Mouse (Mus musculus): ENCODE results near the gene Elovl7.
A peak's percentile ranks its signal among the peaks of the same experiment; 100 is the strongest.

Elovl7 gene

GRCm38 (mm10) chr13:108304680-108305079 is 90.5 kb downstream of the Elovl7 start:
- no peak for DNase-seq

- peak; percentile 91 for DNase-seq
Measured at GRCm38 (mm10) chr13:108315702-108316486, 101.7 kb downstream of the Elovl7 start, which contains the start of gene Depdc1b. TSS of gene Depdc1b (plus strand) at chr13:108316332.

GRCm38 (mm10) chr13:108316487-108316903 is 102.3 kb downstream of the Elovl7 start:
- peak; percentile 16 for DNase-seq

- no peak for DNase-seq
Measured at GRCm38 (mm10) chr13:108317414-108317813, 103.2 kb downstream of the Elovl7 start.

- no peak for DNase-seq
Measured at GRCm38 (mm10) chr13:108319028-108319427, 104.8 kb downstream of the Elovl7 start.

- no peak for DNase-seq
Measured at GRCm38 (mm10) chr13:108320216-108320615, 106.0 kb downstream of the Elovl7 start.

GRCm38 (mm10) chr13:108322466-108322865 is 108.3 kb downstream of the Elovl7 start:
- no peak for DNase-seq

- no peak for DNase-seq
Measured at GRCm38 (mm10) chr13:108323317-108323716, 109.1 kb downstream of the Elovl7 start.

- no peak for DNase-seq
Measured at GRCm38 (mm10) chr13:108323866-108324829, 109.9 kb downstream of the Elovl7 start.

GRCm38 (mm10) chr13:108325871-108326270 is 111.7 kb downstream of the Elovl7 start:
- DNase-seq: no peak

GRCm38 (mm10) chr13:108326351-108326750 is 112.1 kb downstream of the Elovl7 start:
- no peak for DNase-seq

- DNase-seq: no peak
Measured at GRCm38 (mm10) chr13:108327047-108327446, 112.8 kb downstream of the Elovl7 start.

GRCm38 (mm10) chr13:108328406-108329180 is 114.4 kb downstream of the Elovl7 start:
- no peak for DNase-seq

- DNase-seq: no peak
Measured at GRCm38 (mm10) chr13:108329693-108330092, 115.5 kb downstream of the Elovl7 start.
